Mouse (Mus musculus): ENCODE results near the gene Ylpm1.
A peak's percentile ranks its signal among the peaks of the same experiment; 100 is the strongest.

The Ylpm1 gene

DNA sequence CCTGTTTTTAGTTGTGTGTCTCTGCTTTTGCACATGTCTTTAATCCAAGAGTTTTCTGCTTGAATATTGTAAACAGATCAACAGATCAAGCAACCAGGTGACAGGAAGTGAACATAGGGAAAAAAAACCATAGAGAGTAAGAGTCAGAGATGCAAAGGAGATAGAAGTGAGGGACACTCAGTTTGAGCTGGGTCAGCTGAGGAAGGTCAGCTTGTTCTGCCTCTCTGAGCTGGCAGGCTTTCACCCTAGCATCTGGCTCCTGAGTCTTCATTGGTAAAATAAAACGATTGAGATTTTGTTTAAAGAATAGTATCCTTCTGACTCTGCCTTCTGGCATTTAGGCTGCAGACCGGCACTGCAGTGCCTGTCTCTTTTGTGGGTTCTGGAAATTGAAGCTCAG lies 14.4 kb downstream of the Ylpm1 start:
- DNase-seq: no peak

- DNase-seq: no peak
These were observed 16.1 kb downstream of the Ylpm1 start for GRCm38 (mm10) chr12:85012185-85012584.

DNA sequence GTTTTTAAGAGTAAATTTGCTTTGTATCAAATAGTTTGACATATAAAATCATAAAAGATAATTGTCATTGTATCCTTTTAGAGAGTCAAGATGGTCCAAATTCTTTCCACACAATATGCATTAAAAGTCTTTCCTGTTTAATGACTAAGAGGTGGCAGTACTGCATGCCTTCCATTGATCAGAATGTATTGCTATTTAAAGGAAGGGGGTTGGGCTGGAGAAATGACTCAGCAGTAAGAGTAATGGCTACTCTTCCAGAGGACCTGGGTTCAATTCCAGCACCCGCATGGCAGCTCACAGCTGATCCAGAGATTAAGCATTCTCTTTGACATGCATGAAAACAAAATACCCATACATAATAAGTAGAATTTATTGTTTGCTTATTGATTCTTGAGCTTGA lies 25.9 kb downstream of the Ylpm1 start:
- no peak for DNase-seq

- peak; percentile 19 for DNase-seq
These were observed 36.6 kb downstream of the Ylpm1 start for GRCm38 (mm10) chr12:85032710-85033109.

- no peak for DNase-seq
These were observed 55.1 kb downstream of the Ylpm1 start for GRCm38 (mm10) chr12:85051218-85051617.

DNA sequence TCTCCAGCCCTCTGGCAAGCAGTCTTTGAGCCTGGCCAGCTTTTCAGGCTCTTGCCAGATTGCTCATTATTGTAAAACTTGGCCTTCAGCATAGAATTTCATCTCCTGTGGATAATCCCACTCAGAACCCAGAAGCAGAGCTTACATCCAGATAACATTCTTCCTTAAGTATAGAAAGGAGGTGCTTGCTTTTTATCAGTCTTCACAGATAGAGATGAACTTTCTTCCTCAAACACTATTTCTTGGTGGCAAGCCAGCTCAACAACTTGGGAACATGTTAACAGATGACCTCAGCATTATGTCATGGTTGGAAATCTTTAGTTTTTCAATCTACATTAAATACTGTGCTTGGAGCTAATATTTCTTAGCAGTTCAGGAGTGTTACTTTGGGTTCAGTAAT lies 74.9 kb downstream of the Ylpm1 start:
- DNase-seq: no peak

DNA sequence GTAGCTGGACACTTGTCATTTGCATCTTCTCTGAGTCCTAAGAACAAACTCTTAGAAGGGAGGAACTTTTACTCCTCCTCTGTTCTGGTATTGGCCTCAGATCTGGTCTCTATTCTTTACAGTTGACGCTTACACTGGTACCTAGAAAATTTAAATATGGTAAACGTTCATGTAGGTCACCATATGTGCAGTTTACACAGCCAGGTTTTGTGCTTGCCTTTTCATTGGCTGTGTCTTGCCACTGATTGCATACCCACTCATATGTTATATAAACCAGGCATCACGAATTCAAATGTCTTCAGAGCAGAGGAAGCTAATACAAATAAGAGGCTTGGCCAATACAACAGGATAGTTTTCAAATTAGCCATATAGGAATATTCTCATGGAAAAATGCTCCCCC lies 81.0 kb downstream of the Ylpm1 start:
- no peak for DNase-seq

GRCm38 (mm10) chr12:85084257-85084656 lies 88.1 kb downstream of the Ylpm1 start:
- no peak for DNase-seq

DNA sequence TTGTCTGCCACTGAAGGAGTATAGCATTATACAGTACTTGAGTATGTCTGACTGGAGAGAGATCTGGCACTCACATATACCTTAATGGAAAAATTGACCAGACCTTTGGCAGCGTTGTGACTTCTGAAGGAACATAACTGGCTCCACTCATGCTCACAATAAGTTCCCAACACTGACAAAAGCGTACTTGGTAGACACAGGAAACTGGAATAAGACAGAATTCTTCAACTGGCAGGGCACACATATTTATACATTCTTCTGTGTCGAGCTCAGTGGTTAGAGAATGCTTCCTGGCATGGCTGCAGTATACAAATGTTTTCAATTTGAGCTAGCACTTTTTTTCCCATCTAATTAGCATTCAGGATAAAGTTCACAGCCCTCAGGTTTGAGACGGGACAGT lies 88.8 kb downstream of the Ylpm1 start:
- no peak for DNase-seq

GRCm38 (mm10) chr12:85087845-85088244 lies 91.7 kb downstream of the Ylpm1 start:
- DNase-seq: no peak

GRCm38 (mm10) chr12:85091190-85091589 lies 95.1 kb downstream of the Ylpm1 start:
- DNase-seq: no peak

DNA sequence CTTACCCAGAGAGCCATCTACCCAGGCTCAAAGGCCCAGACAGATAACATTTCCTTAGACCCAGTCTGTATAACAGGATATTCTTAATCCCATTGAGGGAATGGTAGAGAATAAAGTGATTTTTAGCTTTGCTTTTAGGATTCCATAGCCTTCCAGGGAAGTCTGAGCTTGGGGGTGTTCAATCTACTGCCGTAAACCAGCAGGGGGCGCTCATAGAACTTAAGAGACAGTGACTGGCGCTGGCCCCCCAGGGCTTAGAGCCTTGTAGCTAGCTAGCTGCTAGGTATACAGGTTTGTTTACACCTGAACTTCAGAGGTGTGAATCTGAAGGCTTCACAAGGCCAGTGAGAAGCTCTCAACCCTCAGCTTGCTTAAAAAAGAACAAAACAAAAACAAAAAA lies 96.1 kb downstream of the Ylpm1 start:
- DNase-seq: peak; percentile 84

GRCm38 (mm10) chr12:85094010-85094409 lies 97.9 kb downstream of the Ylpm1 start:
- peak; percentile 55 for DNase-seq

DNA sequence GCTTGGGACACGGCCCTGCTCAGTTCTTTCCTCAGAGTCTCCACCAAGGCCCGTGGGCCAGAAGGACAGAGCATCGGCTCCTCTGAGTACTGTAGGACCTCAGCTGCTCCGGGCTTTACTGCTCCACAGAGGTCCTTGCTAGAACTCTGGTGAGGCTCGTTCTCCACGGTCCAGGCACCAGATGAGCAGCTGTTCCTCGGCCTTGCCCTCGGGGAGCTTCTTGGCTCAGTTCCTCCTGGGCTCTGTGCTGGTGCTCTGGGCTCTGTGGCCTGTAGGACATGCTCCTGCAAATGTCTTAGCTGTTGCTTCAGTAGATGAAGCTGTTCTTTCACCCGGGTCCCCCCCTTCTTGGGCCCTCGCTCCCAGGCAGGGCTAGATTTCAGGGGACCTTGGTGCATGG lies 98.6 kb downstream of the Ylpm1 start:
- DNase-seq: no peak

GRCm38 (mm10) chr12:85095146-85095545 lies 99.0 kb downstream of the Ylpm1 start:
- no peak for DNase-seq

DNA sequence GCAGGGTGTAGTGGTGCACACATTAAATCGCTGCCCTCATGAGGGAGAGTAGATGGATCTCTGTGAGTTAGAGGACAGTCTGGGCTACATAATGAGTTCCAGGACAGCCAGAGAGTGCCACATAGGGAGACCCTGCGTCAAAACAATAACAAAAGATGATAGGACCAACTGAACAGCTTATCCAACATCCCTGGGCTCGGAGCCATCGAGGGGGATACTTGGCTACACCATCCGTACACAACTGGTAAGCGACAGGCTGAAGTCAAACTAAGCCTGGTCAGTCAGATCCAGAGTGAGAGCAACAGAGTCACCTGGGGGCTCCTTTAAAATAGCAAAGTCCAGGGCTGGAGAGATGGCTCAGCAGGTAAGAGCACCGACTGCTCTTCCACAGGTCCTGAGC lies 99.7 kb downstream of the Ylpm1 start:
- no peak for DNase-seq

GRCm38 (mm10) chr12:85101001-85101400 lies 104.9 kb downstream of the Ylpm1 start:
- no peak for DNase-seq

DNA sequence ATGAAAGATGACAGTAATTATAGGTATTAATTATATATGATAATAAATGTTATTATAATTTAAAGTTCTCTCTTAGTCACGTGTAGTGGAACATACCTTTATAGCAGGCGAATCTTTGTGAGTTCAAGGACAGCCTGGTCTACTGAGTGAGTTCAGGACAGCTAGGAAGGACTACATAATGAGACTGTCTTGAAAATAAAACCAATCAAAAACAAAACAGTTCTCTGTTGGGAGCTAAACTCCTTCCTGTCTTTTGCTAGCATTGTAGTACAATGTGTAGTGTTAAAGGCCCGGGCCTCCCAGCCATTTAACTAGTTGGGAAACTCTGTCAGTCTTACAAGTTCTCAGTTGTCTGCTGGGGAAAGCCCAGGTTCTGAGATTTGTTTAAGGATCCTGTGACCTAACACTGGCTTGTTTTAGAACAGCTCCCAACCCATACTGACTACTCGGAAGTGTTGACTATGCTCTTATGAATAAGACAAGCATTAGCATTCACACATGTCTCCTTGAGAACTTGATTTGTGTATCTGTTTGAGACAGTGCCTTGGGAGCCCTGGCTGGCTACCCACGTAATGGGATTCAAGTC lies 105.5 kb downstream of the Ylpm1 start:
- no peak for DNase-seq

GRCm38 (mm10) chr12:85103096-85103495 lies 107.0 kb downstream of the Ylpm1 start:
- no peak for DNase-seq

GRCm38 (mm10) chr12:85104789-85105188 lies 108.7 kb downstream of the Ylpm1 start:
- DNase-seq: no peak

DNA sequence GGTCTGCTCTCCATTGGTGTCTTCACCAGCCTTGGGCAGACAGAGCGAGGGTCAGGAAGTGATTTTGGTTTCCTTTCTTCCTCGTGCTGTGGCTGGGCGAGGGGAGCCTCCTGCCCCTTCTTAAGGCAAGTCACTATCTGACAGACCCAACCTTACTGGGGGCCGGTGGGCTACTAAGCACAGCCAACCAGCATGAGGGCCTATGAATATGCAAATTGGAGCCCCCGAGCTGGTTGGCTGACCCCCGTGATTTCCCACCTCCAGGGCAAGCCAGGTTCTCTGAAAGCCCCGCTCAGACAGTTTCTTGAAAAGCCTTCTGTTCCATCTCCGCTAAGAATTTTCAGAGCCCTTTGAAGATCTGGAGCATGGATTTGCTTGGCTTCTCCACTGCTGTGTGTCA lies 110.2 kb downstream of the Ylpm1 start:
- no peak for DNase-seq

- DNase-seq: no peak
These were observed 112.5 kb downstream of the Ylpm1 start for GRCm38 (mm10) chr12:85108643-85109042.

- no peak for DNase-seq
These were observed 113.3 kb downstream of the Ylpm1 start for GRCm38 (mm10) chr12:85109426-85109825.

GRCm38 (mm10) chr12:85110011-85110697 lies 114.0 kb downstream of the Ylpm1 start:
- DNase-seq: no peak

Data from lung, postnatal 14 days (tissue).